Mouse (Mus musculus): ENCODE measurements at regions not wholly inside any gene's neighbourhood (a gene's known extent, or its start where the extent isn't known, plus 50 kb on each side); places are given as distances from the start of the nearest gene placed in this dataset.

DNA sequence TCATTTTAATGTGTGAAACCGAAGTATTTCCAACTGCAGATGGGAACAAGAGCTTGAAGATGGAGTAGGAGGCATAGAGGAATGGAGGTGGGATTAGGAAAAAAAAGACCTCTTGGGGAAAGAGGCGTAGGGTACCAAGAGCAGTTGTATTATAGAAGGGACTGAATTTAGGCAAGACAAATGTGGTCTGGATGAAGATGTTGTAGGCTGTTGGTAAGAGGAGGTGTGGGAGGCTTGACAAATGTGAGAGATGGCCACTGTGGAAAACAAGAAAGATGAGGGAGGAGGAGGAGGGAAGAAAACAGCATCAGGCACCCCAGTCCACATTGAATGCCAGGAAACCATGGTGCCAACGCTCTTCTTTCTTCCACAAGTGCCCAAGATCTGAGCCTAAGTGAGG, 302.4 kb upstream of the Fbxo33 start:
- TF ChIP-seq CTCF (IDR thresholded peaks at IDR 0.05; ENCODE audit: low read depth) = no peak
- TF ChIP-seq EP300 (optimal IDR thresholded peaks at IDR 0.05) = no peak
